Mouse (Mus musculus) E14TG2a.4 (cell line): ENCODE results near the gene C8a.

Experiments
- CTCF ChIP-seq: conservative IDR thresholded peaks from 2 replicates; pipeline ENCODE4 v1.5.1; 2014; ENCODE audit warnings: low read length
- NANOG ChIP-seq: IDR thresholded peaks from 2 replicates; pipeline ENCODE4 v1.6.1; 2014; ENCODE audit warnings: borderline replicate concordance, low read length, mixed read lengths
- POU5F1 ChIP-seq: IDR thresholded peaks from 2 replicates; pipeline ENCODE4 v1.6.1; 2014; ENCODE audit warnings: low read length, borderline replicate concordance

DNA sequence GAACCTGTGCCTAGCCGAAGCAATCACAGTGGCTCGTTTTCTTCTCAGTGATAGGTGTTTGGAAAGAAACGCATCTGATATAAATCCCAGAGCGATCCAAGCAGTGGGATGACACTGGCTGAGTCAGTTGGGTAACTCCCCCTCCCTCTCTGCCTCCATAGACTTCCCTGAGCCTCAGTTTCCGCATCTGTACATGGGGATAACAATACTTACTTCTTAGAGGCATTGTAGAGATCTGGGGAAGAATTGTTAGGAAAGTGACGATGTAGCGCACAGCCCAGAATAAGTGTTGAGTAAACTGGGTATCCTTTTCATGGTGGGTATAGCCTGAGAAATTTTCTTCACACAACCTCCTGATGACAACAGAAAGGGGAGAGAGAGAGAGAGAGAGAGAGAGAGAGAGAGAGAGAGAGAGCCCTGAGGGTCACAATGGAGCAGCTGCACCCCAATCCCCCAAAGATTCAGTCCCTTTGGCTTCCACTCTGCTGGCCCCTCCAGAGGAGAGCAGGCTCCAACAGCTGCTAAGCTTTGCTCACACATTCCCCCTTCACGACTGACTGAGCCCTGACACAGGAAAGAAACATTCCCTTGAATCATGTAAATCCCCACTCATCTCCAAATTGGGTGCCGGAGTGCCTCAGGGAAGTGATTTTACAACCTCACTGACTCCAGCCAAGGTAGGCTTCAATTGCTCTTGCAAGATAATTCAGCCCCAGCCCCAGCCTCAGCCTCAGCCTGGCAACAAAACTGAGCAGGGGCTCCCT lies 12.5 kb upstream of the C8a start:
- TF ChIP-seq CTCF (no peak), POU5F1 (no peak), NANOG (no peak)
